In genomic region chr5:141093641-141094040, GRCm38 (mm10) we compare ENCODE assay signal across 7 mouse cellular contexts.
DNase-seq lines count a peak whose midpoint lies in the region; TF ChIP-seq lines count a peak whose summit lies in the region.

No protein-coding gene starts in this region.

- no peak overlapping the region for H3K4me3 ChIP-seq in spleen, adult 2 months (ENCODE audit: extremely low read depth, insufficient read depth, insufficient read length)
- no peak overlapping the region for H3K4me3 ChIP-seq in cortical plate, adult 2 months (ENCODE audit: insufficient read depth, low read length)
- no peak overlapping the region for H3K4me3 ChIP-seq in limb, embryonic 10.5 days

- no peaks in the 10 kb centered on the region for H3K36me3 ChIP-seq in spleen, adult 2 months (ENCODE audit: control insufficient read depth, insufficient read depth, low read length)
- H3K36me3 ChIP-seq in limb, embryonic 10.5 days, result no peaks in the 10 kb centered on the region

- H3K4me1 ChIP-seq in spleen, adult 2 months (ENCODE audit: control insufficient read depth, insufficient read depth, insufficient read length), result no peaks in the 10 kb centered on the region
- H3K4me1 ChIP-seq in cortical plate, adult 2 months (ENCODE audit: control insufficient read depth, insufficient read depth, low read length), result no peaks in the 10 kb centered on the region
- peaks cover 6% of the 10 kb centered on the region; the same call in 1 of the 2 replicates for H3K4me1 ChIP-seq in limb, embryonic 10.5 days

- peak in 1 of 2 experiments; percentile 49 for DNase-seq in spleen, adult 2 months (ENCODE audit: low read depth in 1 of 2, low spot score in 2 of 2)
- no peak for DNase-seq in spleen, adult 12 weeks (ENCODE audit: low spot score)
- peak; percentile 20 for DNase-seq in adrenal gland, adult 8-10 months
- DNase-seq in kidney, adult 8-10 months, result peak; percentile 13 to 60
- peak; percentile 44 for DNase-seq in limb, embryonic 10.5 days (ENCODE audit: low spot score)
- DNase-seq in right cerebral cortex, adult 2 months (ENCODE audit: low spot score in 2 of 2), result peak; percentile 81 to 84

- 39% methylated on average over 4 of the region's 4 CpGs for WGBS in spleen, adult 2 months
- WGBS in limb, embryonic 10.5 days, result 63% methylated on average over 4 of the region's 4 CpGs

- TF ChIP-seq POLR2A in spleen, adult 2 months (IDR thresholded peaks at IDR 0.05; ENCODE audit: low read depth, low read length), result no peak
- no peak for TF ChIP-seq POLR2A in cortical plate, adult 2 months (IDR thresholded peaks at IDR 0.05; ENCODE audit: extremely low read depth, insufficient read depth, low read length)

- H3K27me3 ChIP-seq in spleen, adult 2 months (ENCODE audit: control insufficient read depth, insufficient read depth, low read length), result no peaks in the 10 kb centered on the region
- 0 out of 2 replicates have a peak, but pooled peaks cover 4% of the 10 kb centered on the region for H3K27me3 ChIP-seq in limb, embryonic 10.5 days (ENCODE audit: low read depth, poor library complexity, severe bottlenecking)

- peak; percentile 58; the same call in 1 of the 2 replicates for TF ChIP-seq CTCF in spleen, adult 2 months (IDR thresholded peaks at IDR 0.05; ENCODE audit: extremely low read depth, insufficient read depth, insufficient read length, insufficient replicate concordance)
- TF ChIP-seq CTCF in cortical plate, adult 2 months (IDR thresholded peaks at IDR 0.05; ENCODE audit: extremely low read depth, insufficient read depth, low read length), result peak; percentile 83

- H3K27ac ChIP-seq in spleen, adult 2 months (ENCODE audit: insufficient read depth, low read length), result no peak overlapping the region
- H3K27ac ChIP-seq in cortical plate, adult 2 months (ENCODE audit: insufficient read depth, low read length), result no peak overlapping the region
- no peak overlapping the region for H3K27ac ChIP-seq in limb, embryonic 10.5 days

- no peaks in the 10 kb centered on the region for H3K9me3 ChIP-seq in limb, embryonic 10.5 days (replicated peaks)
